Mouse (Mus musculus) G1E (cell line): Measurements from ENCODE around the gene Obp2a.

Experiments
- CTCF ChIP-seq: IDR thresholded peaks from 2 replicates; pipeline ENCODE4 v1.5.1; 2012; ENCODE audit warnings: low read depth, low read length, inconsistent platforms, mixed read lengths
- GATA1 ChIP-seq: IDR thresholded peaks from 2 replicates; pipeline ENCODE4 v1.6.1; 2012; ENCODE audit warnings: borderline replicate concordance, low read length, inconsistent platforms, mixed read lengths
- POLR2AphosphoS5 ChIP-seq: IDR thresholded peaks from 2 replicates; pipeline ENCODE4 v1.6.1; 2012; ENCODE audit warnings: low read depth, low read length, inconsistent platforms; ENCODE audit not compliant: insufficient replicate concordance
- TAL1 ChIP-seq: conservative IDR thresholded peaks from 2 replicates; pipeline ENCODE4 v1.6.1; 2012; ENCODE audit warnings: low read depth, low read length, inconsistent platforms, mixed read lengths

GRCm38 (mm10) chr2:25703706-25704105, 3.9 kb downstream of the Obp2a start:
- no peak for TF ChIP-seq CTCF
- TF ChIP-seq TAL1, result no peak
- no peak for TF ChIP-seq GATA1
- TF ChIP-seq POLR2AphosphoS5, result no peak
